Mouse (Mus musculus): ENCODE measurements around the gene Clmn. TPM values are rescaled to one million over a fixed set of nuclear protein-coding genes. Genes with fewer than 3 reads are reported as not detected.

Clmn gene
- total and polyA plus RNA-seq, 2 experiments from 2014 or later: 0.31 TPM

GRCm38 (mm10) chr12:104879577-104879989, 14.7 kb upstream of the Clmn start:
- no peaks in the 10 kb centered on the region for H3K9me3 ChIP-seq (replicated peaks; ENCODE audit: control insufficient read depth, low read length)
- no peak for DNase-seq (ENCODE audit: low spot score)
- H3K27me3 ChIP-seq (ENCODE audit: control insufficient read depth, insufficient read depth, low read length): no peaks in the 10 kb centered on the region
- WGBS: 71% methylated on average over 10 of the region's 10 CpGs
- no peak overlapping the region for H3K9ac ChIP-seq (replicated peaks; ENCODE audit: low read depth, low read length)
- TF ChIP-seq CTCF (IDR thresholded peaks at IDR 0.05; ENCODE audit: low read depth): no peak
- TF ChIP-seq EP300 (IDR thresholded peaks at IDR 0.05; ENCODE audit: low read depth): no peak
- no peak overlapping the region for H3K4me3 ChIP-seq (ENCODE audit: low read depth, low read length)
- H3K36me3 ChIP-seq (replicated peaks; ENCODE audit: control insufficient read depth, insufficient read depth, low read length): no peaks in the 10 kb centered on the region
- H3K4me2 ChIP-seq (ENCODE audit: low read depth, low read length): no peak overlapping the region
- no peak for ATAC-seq (ENCODE audit: insufficient read depth, low read depth)
- H3K27ac ChIP-seq (ENCODE audit: low read depth): no peak overlapping the region
- H3K4me1 ChIP-seq (ENCODE audit: control insufficient read depth, insufficient read depth): no peaks in the 10 kb centered on the region

DNA sequence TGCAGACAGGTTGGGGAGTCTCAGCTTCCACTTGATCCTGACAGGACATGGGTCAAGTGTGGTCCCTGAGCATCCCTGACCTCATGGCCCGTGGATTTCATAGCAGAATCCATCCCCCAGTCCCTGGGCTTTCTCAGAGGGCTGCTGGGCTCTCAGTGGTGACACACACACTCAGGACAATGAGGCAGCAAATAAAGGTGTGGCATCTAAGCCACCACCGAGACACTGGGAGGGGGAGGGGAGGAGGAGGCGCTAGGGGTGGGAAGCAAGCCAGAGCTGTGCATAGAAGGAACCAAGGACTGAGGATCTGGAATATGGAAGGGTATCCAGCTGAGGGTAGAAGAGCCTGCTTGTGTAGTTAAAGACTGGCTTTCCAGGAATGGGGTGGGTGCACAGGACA, 11.2 kb upstream of the Clmn start:
- Histone ChIP-seq H3K9me3 (replicated peaks; ENCODE audit: control insufficient read depth, low read length) (no peaks in the 10 kb centered on the region), H3K9ac (replicated peaks; ENCODE audit: low read depth, low read length) (no peak overlapping the region), H3K27ac (ENCODE audit: low read depth) (no peak overlapping the region), H3K4me3 (ENCODE audit: low read depth, low read length) (no peak overlapping the region), H3K36me3 (replicated peaks; ENCODE audit: control insufficient read depth, insufficient read depth, low read length) (no peaks in the 10 kb centered on the region), H3K27me3 (ENCODE audit: control insufficient read depth, insufficient read depth, low read length) (no peaks in the 10 kb centered on the region), H3K4me2 (ENCODE audit: low read depth, low read length) (no peak overlapping the region), H3K4me1 (ENCODE audit: control insufficient read depth, insufficient read depth) (no peaks in the 10 kb centered on the region)
- WGBS: 39% methylated on average over 3 of the region's 3 CpGs
- DNase-seq (ENCODE audit: low spot score): no peak
- no peak for ATAC-seq (ENCODE audit: insufficient read depth, low read depth)
- TF ChIP-seq EP300 (IDR thresholded peaks at IDR 0.05; ENCODE audit: low read depth): no peak
- no peak for TF ChIP-seq CTCF (IDR thresholded peaks at IDR 0.05; ENCODE audit: low read depth)

GRCm38 (mm10) chr12:104871987-104872386, 7.1 kb upstream of the Clmn start:
- H3K36me3 ChIP-seq (replicated peaks; ENCODE audit: control insufficient read depth, insufficient read depth, low read length): no peaks in the 10 kb centered on the region
- H3K4me2 ChIP-seq (ENCODE audit: low read depth, low read length): no peak overlapping the region
- no peak overlapping the region for H3K4me3 ChIP-seq (ENCODE audit: low read depth, low read length)
- ATAC-seq (ENCODE audit: insufficient read depth, low read depth): no peak
- no peaks in the 10 kb centered on the region for H3K4me1 ChIP-seq (ENCODE audit: control insufficient read depth, insufficient read depth)
- no peak overlapping the region for H3K27ac ChIP-seq (ENCODE audit: low read depth)
- no peaks in the 10 kb centered on the region for H3K9me3 ChIP-seq (replicated peaks; ENCODE audit: control insufficient read depth, low read length)
- 65% methylated on average over 6 of the region's 6 CpGs for WGBS
- DNase-seq (ENCODE audit: low spot score): no peak
- H3K9ac ChIP-seq (replicated peaks; ENCODE audit: low read depth, low read length): no peak overlapping the region
- no peak for TF ChIP-seq CTCF (IDR thresholded peaks at IDR 0.05; ENCODE audit: low read depth)
- TF ChIP-seq EP300 (IDR thresholded peaks at IDR 0.05; ENCODE audit: low read depth): no peak
- no peaks in the 10 kb centered on the region for H3K27me3 ChIP-seq (ENCODE audit: control insufficient read depth, insufficient read depth, low read length)

GRCm38 (mm10) chr12:104869737-104870136, 4.9 kb upstream of the Clmn start:
- DNase-seq (ENCODE audit: low spot score): no peak
- Histone ChIP-seq H3K27ac (ENCODE audit: low read depth) (no peak overlapping the region), H3K36me3 (replicated peaks; ENCODE audit: control insufficient read depth, insufficient read depth, low read length) (no peaks in the 10 kb centered on the region), H3K4me3 (ENCODE audit: low read depth, low read length) (no peak overlapping the region), H3K9me3 (replicated peaks; ENCODE audit: control insufficient read depth, low read length) (no peaks in the 10 kb centered on the region), H3K27me3 (ENCODE audit: control insufficient read depth, insufficient read depth, low read length) (peaks cover 7% of the 10 kb centered on the region; the same call in 1 of the 2 replicates), H3K4me1 (ENCODE audit: control insufficient read depth, insufficient read depth) (no peaks in the 10 kb centered on the region), H3K9ac (replicated peaks; ENCODE audit: low read depth, low read length) (no peak overlapping the region), H3K4me2 (ENCODE audit: low read depth, low read length) (no peak overlapping the region)
- no peak for TF ChIP-seq EP300 (IDR thresholded peaks at IDR 0.05; ENCODE audit: low read depth)
- TF ChIP-seq CTCF (IDR thresholded peaks at IDR 0.05; ENCODE audit: low read depth): no peak
- ATAC-seq (ENCODE audit: insufficient read depth, low read depth): no peak
- WGBS: 78% methylated on average over 3 of the region's 3 CpGs

DNA sequence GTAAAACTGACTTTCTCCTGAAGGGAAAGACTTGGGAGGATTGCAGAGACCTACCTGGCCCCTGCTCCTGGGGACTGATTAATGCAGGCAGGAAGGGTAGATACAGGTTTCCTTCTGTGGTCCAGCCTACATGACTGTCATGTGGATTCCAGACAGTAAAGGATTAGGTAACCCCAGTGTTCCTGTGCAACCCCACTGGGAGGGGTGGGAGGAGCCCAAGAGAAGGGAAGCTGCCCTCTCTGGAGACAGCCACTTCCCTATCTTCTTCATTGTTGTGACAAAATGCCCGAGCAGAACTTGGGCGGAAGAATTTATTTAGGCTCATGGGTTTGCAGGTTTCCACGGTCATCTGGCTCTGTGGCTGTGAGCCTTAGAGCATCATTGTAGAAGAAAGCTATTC, 3.6 kb upstream of the Clmn start:
- Histone ChIP-seq H3K4me2 (ENCODE audit: low read depth, low read length) (no peak overlapping the region), H3K4me3 (ENCODE audit: low read depth, low read length) (no peak overlapping the region), H3K9ac (replicated peaks; ENCODE audit: low read depth, low read length) (no peak overlapping the region), H3K36me3 (replicated peaks; ENCODE audit: control insufficient read depth, insufficient read depth, low read length) (no peaks in the 10 kb centered on the region), H3K4me1 (ENCODE audit: control insufficient read depth, insufficient read depth) (no peaks in the 10 kb centered on the region), H3K9me3 (replicated peaks; ENCODE audit: control insufficient read depth, low read length) (no peaks in the 10 kb centered on the region), H3K27me3 (ENCODE audit: control insufficient read depth, insufficient read depth, low read length) (peaks cover 7% of the 10 kb centered on the region; the same call in 1 of the 2 replicates), H3K27ac (ENCODE audit: low read depth) (no peak overlapping the region)
- DNase-seq (ENCODE audit: low spot score): no peak
- ATAC-seq (ENCODE audit: insufficient read depth, low read depth): no peak
- no peak for TF ChIP-seq EP300 (IDR thresholded peaks at IDR 0.05; ENCODE audit: low read depth)
- no peak for TF ChIP-seq CTCF (IDR thresholded peaks at IDR 0.05; ENCODE audit: low read depth)
- WGBS: 65% methylated on average over 3 of the region's 3 CpGs

DNA sequence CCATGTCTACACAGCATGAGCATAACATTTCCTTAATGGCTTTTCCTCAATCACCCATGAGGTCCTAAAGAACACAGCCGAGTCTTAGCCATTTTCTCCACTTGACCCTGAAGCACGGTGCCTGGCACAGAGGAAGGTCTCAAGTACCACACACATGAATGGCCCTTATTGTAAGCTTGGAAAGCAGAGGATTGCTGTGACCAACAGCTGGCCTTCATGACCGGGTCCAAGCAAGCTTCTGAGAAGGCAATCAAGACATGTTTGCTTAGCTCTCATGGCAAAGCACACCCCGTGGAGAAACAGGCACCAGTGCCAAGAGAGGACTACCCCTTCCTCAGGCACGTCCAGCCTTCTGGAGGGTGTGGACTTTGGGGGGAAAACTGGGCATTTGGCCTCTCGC, 3.0 kb upstream of the Clmn start:
- DNase-seq (ENCODE audit: low spot score) (no peak), ATAC-seq (ENCODE audit: insufficient read depth, low read depth) (no peak)
- no peak overlapping the region for H3K4me3 ChIP-seq (ENCODE audit: low read depth, low read length)
- H3K27ac ChIP-seq (ENCODE audit: low read depth): no peak overlapping the region
- no peaks in the 10 kb centered on the region for H3K9me3 ChIP-seq (replicated peaks; ENCODE audit: control insufficient read depth, low read length)
- no peak overlapping the region for H3K4me2 ChIP-seq (ENCODE audit: low read depth, low read length)
- no peaks in the 10 kb centered on the region for H3K4me1 ChIP-seq (ENCODE audit: control insufficient read depth, insufficient read depth)
- WGBS: 79% methylated on average over 6 of the region's 6 CpGs
- peaks cover 7% of the 10 kb centered on the region; the same call in 1 of the 2 replicates for H3K27me3 ChIP-seq (ENCODE audit: control insufficient read depth, insufficient read depth, low read length)
- no peaks in the 10 kb centered on the region for H3K36me3 ChIP-seq (replicated peaks; ENCODE audit: control insufficient read depth, insufficient read depth, low read length)
- TF ChIP-seq CTCF (IDR thresholded peaks at IDR 0.05; ENCODE audit: low read depth): no peak
- TF ChIP-seq EP300 (IDR thresholded peaks at IDR 0.05; ENCODE audit: low read depth): no peak
- H3K9ac ChIP-seq (replicated peaks; ENCODE audit: low read depth, low read length): no peak overlapping the region

All from heart, postnatal 0 days (tissue).